Mouse (Mus musculus) kidney, postnatal 36 days (tissue): ENCODE results near the gene Gm21083.

Source experiments
- DNase-seq, 2 experiments: peaks; one replicate each; pipeline ENCODE4 v3.0.0; 2021 to 2022; ENCODE audit warnings: mixed read lengths in 2 of 2

The Gm21083 gene

DNA sequence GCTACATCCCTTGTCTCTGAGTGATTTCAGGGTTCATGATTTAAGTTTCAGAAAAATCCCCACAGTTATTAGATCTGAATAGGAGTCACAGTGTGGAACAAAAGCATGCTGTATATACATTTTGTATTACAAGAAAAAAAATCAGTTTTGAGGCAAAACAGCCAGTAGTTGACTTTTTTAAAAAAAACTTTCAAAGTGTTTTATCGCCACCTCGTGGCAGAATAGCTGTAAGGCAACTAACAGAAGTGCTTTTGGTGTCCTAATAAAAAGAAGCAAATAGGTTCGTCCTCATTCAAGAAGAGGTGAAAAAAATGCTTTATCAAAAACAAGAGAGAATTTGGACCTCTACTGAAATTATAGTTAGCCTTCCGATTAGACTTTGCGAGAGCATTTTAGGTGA lies 52.9 kb downstream of the Gm21083 start:
- peak; percentile 6 to 29 for DNase-seq
